Mouse (Mus musculus) C2C12 (cell line): ENCODE results near the gene Polr1d. TPM values are rescaled to one million over a fixed set of nuclear protein-coding genes. Genes with fewer than 3 reads are reported as not detected.

Source experiments
- H3K27me3 ChIP-seq: one replicate; pipeline ENCODE4 v1.6.1; 2011; ENCODE audit not compliant: control insufficient read depth, insufficient read depth, insufficient read length
- H3K36me3 ChIP-seq: one replicate; pipeline ENCODE4 v1.6.1; 2011; ENCODE audit not compliant: control insufficient read depth, insufficient read depth
- H3K4me3 ChIP-seq: one replicate; pipeline ENCODE4 v1.5.1; 2011; ENCODE audit warnings: mild to moderate bottlenecking, control low read depth; ENCODE audit not compliant: poor library complexity, insufficient read depth, severe bottlenecking
- H3K79me2 ChIP-seq: one replicate; pipeline ENCODE4 v1.6.1; 2011; ENCODE audit not compliant: control insufficient read depth, insufficient read depth
- H3K79me3 ChIP-seq: one replicate; pipeline ENCODE4 v1.6.1; 2011; ENCODE audit warnings: low read depth, control low read depth
- H3ac ChIP-seq: one replicate; pipeline ENCODE3; 2011; ENCODE audit warnings: low read depth; ENCODE audit not compliant: control insufficient read depth, insufficient read length
- CEBPB ChIP-seq: IDR thresholded peaks from one replicate; pipeline ENCODE4 v1.6.1; 2011; ENCODE audit warnings: low read depth, mild to moderate bottlenecking, control low read depth, moderate library complexity
- CTCF ChIP-seq: IDR thresholded peaks from one replicate; pipeline ENCODE4 v1.5.1; 2011; ENCODE audit not compliant: control insufficient read depth, insufficient read depth, insufficient read length
- FOSL1 ChIP-seq: IDR thresholded peaks from one replicate; pipeline ENCODE4 v1.8.0; 2011; ENCODE audit warnings: mild to moderate bottlenecking, low read length; ENCODE audit not compliant: poor library complexity, insufficient read depth, severe bottlenecking
- MAX ChIP-seq: IDR thresholded peaks from one replicate; pipeline ENCODE4 v1.6.1; 2011; ENCODE audit warnings: mild to moderate bottlenecking, control low read depth
- MYOD1 ChIP-seq: IDR thresholded peaks from one replicate; pipeline ENCODE4 v1.6.1; 2011; ENCODE audit warnings: low read depth; ENCODE audit not compliant: control insufficient read depth, insufficient read length
- MYOG ChIP-seq: IDR thresholded peaks from one replicate; pipeline ENCODE4 v1.6.1; 2011; ENCODE audit not compliant: control insufficient read depth, insufficient read length; ENCODE audit errors: extremely low read depth
- USF1 ChIP-seq: IDR thresholded peaks from one replicate; pipeline ENCODE4 v1.6.1; 2011; ENCODE audit warnings: low read depth, mild to moderate bottlenecking, control low read depth, moderate library complexity
- polyA plus RNA-seq: library from polyadenylated mRNA; unstranded; fragments of >200 nt; fragmentation: generic; extraction: Trizol; gene quantifications from one replicate; pipeline ENCODE4 v1.2.1, GENCODE M21; 2012; ENCODE audit warnings: missing spikeins

Polr1d gene
- polyA plus RNA-seq, 1 experiment = 115 TPM

DNA sequence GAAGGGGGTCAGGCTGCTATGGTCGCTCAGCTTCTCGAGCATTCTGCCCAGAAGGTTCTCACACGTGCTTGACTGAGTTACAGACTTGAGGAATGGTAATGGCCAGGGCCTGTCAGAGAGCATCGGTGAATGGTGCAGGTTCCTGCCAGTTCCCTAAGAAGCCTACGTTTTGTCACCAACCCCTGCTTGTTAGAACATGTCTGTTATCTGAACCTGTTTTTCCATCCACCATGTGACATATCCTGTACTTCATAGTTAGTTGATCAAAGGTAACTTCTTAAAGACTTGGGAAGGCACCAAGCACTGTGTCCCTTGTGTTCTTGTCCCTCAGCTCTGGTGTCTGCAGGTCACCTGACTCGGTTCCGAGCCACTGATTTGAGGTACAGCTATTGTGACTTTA, 21.8 kb downstream of the Polr1d start:
- no peaks in the 10 kb centered on the region for H3K27me3 ChIP-seq
- H3K36me3 ChIP-seq = peaks cover 52% of the 10 kb centered on the region
- no peak overlapping the region for H3K4me3 ChIP-seq
- H3K79me3 ChIP-seq = peaks cover 15% of the 10 kb centered on the region
- TF ChIP-seq CEBPB = no peak
- no peak for TF ChIP-seq FOSL1
- TF ChIP-seq CTCF = no peak
- TF ChIP-seq MAX = no peak
- TF ChIP-seq MYOG = no peak
- TF ChIP-seq MYOD1 = no peak
- no peak for TF ChIP-seq USF1
- H3ac ChIP-seq = no peak overlapping the region
- H3K79me2 ChIP-seq = peaks cover 35% of the 10 kb centered on the region

DNA sequence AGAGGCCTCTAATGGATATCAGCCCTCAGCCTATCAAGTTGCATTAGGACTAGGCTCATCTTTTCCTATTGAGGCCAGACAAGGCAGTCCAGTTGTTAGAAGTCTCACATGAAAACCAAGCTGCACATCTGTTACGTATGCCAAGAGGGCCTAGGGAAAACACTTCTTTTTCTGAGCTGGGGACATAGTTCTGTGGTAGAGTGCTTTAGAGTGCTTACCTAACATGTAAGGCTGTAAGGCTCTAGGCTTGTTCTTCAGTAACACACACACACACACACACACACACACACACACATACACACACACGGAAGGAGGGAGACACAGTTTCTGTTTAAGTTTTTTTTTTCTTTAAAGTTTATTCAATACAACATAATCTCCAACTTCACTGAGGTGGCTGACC, 23.3 kb downstream of the Polr1d start:
- Histone ChIP-seq H3K79me2 (peaks cover 31% of the 10 kb centered on the region), H3K27me3 (no peaks in the 10 kb centered on the region), H3K79me3 (peaks cover 11% of the 10 kb centered on the region), H3K4me3 (no peak overlapping the region), H3ac (no peak overlapping the region), H3K36me3 (peaks cover 61% of the 10 kb centered on the region)
- TF ChIP-seq USF1 (no peak), FOSL1 (no peak), CTCF (no peak), MYOG (no peak), MYOD1 (no peak), CEBPB (no peak), MAX (no peak)

DNA sequence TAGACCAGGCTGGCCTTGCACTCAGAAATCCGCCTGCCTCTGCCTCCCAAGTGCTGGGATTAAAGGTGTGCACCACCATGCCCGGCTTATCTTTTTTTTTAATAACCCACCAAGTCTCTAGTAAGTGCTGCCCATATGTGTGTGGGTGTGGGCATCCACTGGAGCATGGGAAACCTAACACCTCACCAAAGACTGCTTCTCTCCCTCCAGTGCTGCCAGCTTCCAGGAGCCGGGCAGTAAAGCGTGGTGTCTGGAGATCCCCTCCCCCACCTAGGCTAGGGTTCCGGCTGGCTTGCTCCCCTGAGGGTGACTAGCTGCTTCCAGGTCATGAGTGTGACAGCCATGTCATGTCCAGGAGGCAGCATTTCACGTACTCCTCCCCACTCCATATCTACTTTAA, 25.4 kb downstream of the Polr1d start:
- H3K27me3 ChIP-seq = no peaks in the 10 kb centered on the region
- no peak overlapping the region for H3ac ChIP-seq
- no peak overlapping the region for H3K4me3 ChIP-seq
- peaks cover 13% of the 10 kb centered on the region for H3K79me2 ChIP-seq
- TF ChIP-seq USF1 (no peak), CTCF (no peak), MAX (no peak), MYOG (no peak), MYOD1 (no peak), CEBPB (no peak), FOSL1 (no peak)
- no peaks in the 10 kb centered on the region for H3K79me3 ChIP-seq
- H3K36me3 ChIP-seq = peaks cover 55% of the 10 kb centered on the region

DNA sequence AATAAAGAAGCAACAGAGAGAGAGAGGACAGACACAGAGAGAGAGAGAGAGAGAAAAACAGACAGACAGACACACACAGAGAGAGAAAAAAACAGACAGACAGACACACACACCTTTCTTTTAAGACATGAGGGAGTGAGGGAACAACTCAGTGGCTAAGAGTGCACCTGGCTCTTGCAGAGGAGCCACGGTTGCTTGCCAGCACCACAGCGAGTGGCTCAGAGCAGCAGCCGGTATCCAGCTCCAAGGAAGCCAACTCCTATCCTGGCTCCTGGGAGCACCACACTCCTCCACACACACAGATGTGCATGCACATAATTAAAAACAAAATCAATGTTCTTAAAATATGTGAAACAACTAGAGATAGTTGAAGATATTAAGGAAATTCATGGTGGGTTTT, 30.4 kb downstream of the Polr1d start:
- Histone ChIP-seq H3K27me3 (no peaks in the 10 kb centered on the region), H3K79me3 (peaks cover 2% of the 10 kb centered on the region), H3ac (no peak overlapping the region), H3K36me3 (peaks cover 43% of the 10 kb centered on the region), H3K79me2 (no peaks in the 10 kb centered on the region), H3K4me3 (no peak overlapping the region)
- TF ChIP-seq USF1 (no peak), CEBPB (no peak), MAX (no peak), CTCF (no peak), FOSL1 (no peak), MYOD1 (no peak), MYOG (no peak)

DNA sequence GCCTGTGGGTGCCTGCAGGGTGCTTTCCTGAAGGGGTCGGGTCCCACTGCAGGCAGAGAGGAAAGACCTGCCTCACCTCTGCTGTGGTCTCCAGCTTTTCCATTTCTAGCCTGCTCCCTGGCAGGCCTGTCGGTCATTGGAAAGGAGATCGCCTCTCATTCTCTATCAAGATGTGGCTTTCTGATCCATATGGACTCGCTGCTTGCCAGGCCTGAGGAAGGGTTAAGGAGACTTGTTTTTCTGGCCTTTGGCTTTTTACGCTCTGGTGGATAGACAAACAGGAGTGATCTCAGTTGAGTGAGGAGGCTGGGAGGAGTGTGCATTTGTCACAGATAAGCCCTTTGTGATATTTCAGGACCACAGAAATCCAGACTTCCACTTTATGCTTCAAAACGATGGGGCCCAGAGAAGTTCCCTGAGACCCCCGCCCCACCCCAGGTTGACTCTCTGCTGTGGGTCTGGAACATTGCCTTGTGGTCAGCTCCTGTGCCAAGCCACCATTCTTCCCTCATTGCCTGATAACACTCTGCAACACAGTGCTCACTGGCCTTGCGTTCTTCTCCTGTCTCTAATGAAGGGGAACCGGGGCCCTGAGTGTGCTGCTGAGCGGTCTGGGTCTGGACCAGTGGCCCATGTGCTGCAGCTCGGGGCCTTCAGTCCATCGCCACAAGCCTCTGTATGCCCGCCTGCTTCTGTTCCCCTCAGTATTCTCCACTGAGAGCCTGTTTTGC, 32.2 kb downstream of the Polr1d start:
- no peaks in the 10 kb centered on the region for H3K27me3 ChIP-seq
- peaks cover 2% of the 10 kb centered on the region for H3K79me3 ChIP-seq
- TF ChIP-seq MYOG (no peak), CEBPB (no peak), CTCF (no peak), MAX (no peak), FOSL1 (no peak), MYOD1 (no peak), USF1 (no peak)
- H3K36me3 ChIP-seq = peaks cover 34% of the 10 kb centered on the region
- no peaks in the 10 kb centered on the region for H3K79me2 ChIP-seq
- no peak overlapping the region for H3K4me3 ChIP-seq
- H3ac ChIP-seq = no peak overlapping the region

DNA sequence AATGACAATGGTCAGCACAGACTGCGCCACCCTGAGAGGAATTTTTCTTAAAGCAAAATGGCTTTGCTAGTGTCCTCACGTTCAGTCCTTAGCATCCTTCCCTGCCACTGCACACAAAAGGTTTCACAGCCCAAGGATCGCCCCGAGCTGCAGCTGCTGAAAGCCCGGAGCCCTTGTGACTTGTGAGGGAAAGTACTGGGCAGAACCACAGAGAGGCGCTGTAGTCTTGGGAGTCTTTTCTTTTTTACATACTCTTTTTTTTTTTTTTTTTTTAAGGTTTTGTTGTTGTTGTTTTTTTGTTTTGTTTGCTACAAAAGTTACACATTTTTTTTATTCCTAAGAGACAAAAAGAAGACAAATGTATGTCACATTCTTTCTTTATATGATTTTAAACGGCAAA, 37.9 kb downstream of the Polr1d start:
- Histone ChIP-seq H3K27me3 (no peaks in the 10 kb centered on the region), H3K4me3 (no peak overlapping the region), H3K36me3 (peaks cover 13% of the 10 kb centered on the region), H3K79me3 (peaks cover 2% of the 10 kb centered on the region), H3ac (no peak overlapping the region), H3K79me2 (no peaks in the 10 kb centered on the region)
- TF ChIP-seq CEBPB = no peak
- no peak for TF ChIP-seq MYOG
